Mouse (Mus musculus): ENCODE results near the gene Abcg1.

Gene Abcg1

GRCm38 (mm10) chr17:31128708-31129318, 71.3 kb downstream of the Abcg1 start:
- no peak for DNase-seq (ENCODE audit: low spot score in 2 of 2)

GRCm38 (mm10) chr17:31129452-31129851, 72.0 kb downstream of the Abcg1 start, which contains the start of gene Tff3:
Tff3 (minus strand) TSS chr17:31129646.
- no peak for DNase-seq (ENCODE audit: low spot score in 2 of 2)

DNA sequence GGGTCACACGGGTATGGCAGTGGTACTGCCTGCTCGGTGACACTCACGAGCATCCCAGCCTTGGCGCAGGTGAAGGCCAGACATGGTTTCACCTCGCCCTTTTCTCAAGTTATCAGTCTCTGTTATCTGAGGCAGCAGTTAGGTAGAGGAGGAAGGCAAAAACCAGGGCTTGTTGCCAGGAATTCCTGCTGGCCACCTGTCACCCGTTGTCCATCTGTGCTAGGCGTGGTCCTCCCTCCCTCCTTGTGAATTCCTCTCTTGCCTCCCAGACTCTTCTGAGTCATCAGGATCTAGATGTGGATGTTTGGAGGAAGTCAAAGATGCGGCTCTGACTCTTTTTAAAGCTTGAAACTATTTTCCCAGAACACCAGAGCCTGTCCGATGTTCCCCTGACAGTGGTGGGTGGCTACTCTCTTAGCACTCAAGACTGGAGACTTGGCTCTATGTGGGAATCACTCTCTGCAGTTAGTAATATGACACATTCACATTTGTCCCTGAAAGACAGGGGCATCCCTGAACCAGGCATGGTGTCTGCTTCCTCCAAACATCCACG, 73.9 kb downstream of the Abcg1 start:
- DNase-seq (ENCODE audit: low spot score in 2 of 2) = no peak

GRCm38 (mm10) chr17:31133776-31134175, 76.3 kb downstream of the Abcg1 start:
- DNase-seq (ENCODE audit: low spot score in 2 of 2) = no peak

DNA sequence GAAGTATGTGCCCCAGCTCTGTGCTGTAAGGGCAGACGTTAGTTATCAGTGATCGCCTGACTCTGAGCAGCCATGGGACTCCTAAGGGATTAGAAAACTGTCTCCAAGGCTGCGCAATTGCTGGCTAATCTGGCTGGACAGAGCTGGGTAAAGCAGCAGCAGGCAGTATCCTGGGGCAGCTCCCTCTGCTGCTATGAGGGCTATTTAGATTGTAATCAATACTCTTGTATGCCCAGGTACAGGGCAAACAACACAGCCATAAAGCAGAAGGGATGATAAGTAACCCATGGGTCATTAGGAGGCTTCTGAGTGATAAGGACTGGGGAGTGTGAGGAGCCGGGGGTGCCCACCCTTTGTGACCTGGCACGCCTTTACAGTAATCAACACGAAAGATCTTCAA, 77.4 kb downstream of the Abcg1 start:
- DNase-seq (ENCODE audit: low spot score in 2 of 2) = no peak

- DNase-seq (ENCODE audit: low spot score in 2 of 2) = no peak
Measured at GRCm38 (mm10) chr17:31136291-31136690, 78.8 kb downstream of the Abcg1 start.

DNA sequence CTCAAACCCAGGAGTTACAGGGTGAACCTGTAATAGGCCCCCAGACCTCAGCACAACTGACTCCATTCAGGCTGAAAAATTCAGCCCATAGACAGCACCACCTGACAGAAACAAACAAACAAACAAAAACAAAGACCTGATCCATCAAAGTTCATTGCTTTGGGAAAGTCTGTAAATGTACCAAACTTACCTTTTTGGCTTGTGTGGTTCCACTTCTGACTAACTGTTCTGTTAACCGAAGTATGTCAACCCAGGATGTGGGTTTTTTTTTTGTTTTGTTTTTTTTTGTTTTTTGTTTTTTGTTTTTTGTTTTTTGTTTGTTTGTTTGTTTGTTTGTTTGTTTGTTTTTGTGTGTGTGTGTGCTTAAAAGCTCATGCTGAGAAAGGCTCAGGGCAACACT, 79.3 kb downstream of the Abcg1 start:
- DNase-seq (ENCODE audit: low spot score in 2 of 2) = no peak

DNA sequence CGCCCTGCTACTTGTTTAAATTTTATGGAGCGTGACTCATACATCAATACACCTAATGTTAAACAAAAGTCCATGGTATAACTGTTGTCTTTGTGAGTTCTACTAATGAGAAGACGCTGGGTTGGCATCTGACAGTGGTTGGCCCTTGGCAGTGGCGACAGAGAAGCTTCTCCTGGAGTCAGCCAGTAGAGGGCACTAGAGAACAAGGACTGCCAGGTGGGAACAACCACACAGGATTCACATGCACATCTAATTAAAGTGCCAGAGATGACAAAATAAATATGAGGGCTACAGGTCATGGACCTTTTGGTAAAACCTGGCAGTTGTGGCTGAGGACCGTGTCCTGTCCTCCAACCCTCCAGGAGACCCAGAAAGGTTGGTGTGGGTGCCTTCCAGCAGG, 80.9 kb downstream of the Abcg1 start:
- peak; percentile 68 to 94 for DNase-seq (ENCODE audit: low spot score in 2 of 2)

DNA sequence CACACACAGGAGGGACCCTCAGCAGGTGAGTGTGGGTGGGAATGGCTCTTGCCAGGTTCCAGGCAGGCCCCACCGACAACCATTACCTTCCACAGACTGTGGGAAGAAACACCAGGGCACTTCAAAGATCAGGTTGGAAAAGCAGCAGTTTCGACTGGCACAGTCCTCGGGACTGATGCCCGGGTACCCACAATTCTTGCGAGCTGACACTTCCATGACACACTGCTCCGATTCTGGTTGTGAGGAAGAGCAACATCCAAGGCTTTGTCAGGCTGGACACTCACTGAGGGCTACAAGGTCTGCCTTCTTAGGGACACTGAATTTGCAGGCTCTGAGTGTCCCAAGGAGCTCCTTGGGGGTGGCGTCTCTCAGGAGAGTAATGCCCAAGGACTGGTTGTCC, 84.6 kb downstream of the Abcg1 start:
- no peak for DNase-seq (ENCODE audit: low spot score in 2 of 2)

- no peak for DNase-seq (ENCODE audit: low spot score in 2 of 2)
Measured at GRCm38 (mm10) chr17:31144040-31145037, 86.9 kb downstream of the Abcg1 start, which contains the start of gene Tff2. Tff2 (minus strand) TSS chr17:31144282.

DNA sequence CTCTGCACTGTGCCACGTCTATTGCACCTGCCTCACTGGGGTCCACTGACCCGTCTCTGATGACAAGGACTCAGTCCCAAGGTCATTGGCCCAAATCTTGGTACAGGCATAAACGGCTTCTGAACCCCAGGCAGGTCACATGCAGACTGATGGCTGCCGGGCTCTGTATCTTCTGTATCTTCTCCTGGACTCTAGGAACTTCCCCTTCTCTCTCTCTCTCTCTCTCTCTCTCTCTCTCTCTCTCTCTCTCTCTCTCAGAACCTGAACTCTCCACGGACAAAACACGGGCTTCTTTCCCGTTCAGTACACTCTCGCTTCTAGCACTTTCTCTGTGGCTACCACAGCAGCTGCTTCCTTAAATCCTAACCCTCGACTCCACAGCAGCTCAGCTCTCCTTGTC, 88.5 kb downstream of the Abcg1 start:
- DNase-seq (ENCODE audit: low spot score in 2 of 2) = no peak

DNA sequence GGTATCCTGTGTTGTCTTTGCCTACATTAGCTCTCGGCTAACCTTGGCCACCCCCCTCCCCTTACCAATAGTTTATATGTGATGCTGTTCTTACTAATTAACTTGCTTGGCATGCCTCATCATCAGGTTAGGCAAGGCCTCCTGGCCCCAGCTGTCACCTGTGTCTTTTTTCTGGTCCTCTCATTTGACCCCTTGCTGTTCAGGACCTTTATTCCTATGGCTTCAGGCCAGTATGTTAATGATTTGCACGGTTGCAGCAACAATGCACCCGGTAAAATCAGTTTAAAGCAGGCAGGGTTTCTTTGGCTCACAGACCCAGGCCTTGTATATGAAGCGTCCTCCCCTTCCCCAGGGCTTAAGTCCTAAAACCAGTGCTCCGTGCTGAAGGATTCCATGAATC, 95.0 kb downstream of the Abcg1 start:
- no peak for DNase-seq (ENCODE audit: low spot score in 2 of 2)

DNA sequence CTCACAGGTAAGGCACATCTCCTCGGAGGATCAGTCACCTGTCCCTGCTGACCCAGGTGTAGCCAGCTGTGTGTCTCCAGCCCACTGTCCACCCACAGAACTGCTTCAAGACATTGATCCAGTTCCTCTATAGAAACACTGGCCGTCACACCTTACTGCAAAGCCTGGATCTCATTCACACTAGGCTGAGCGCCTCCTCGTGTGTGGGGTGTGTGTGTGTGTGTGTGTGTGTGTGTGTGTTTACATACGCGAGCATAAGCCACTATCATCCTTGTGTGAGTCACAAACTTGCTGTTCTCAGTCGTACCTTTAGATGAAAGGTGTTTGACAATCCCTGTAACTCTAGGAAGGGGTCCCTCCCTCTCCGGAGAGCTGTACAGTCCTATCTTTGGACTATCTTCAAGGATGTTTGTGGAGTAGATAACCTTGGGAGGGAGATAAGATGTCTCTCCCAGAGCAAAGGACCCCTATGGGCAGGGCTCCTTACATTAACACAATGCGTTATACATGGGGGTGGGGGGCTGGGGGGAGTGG, 95.6 kb downstream of the Abcg1 start:
- no peak for DNase-seq (ENCODE audit: low spot score in 2 of 2)

GRCm38 (mm10) chr17:31153785-31154184, 96.3 kb downstream of the Abcg1 start:
- peak in 1 of 2 experiments; percentile 24 for DNase-seq (ENCODE audit: low spot score in 2 of 2)

GRCm38 (mm10) chr17:31157921-31158320, 100.4 kb downstream of the Abcg1 start:
- DNase-seq (ENCODE audit: low spot score in 2 of 2) = no peak

DNA sequence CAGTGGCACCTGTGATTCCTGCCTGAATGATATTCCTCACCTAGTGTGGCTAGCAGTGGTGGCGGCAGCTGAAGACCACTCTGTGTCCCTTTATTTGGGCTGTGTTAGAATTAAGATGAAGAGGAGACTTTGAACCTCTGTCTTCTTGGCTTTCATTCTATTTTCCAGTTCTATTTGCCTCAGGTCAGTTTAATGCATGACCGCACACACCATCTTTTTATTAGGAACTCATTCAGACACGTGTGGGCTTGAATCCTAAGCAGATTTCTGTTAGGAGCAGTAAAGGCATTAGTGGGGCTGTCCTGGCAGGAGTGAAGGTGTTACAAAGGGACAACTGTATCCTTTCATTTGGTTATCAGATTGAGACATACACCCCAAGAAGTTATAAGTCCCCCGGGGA, 102.8 kb downstream of the Abcg1 start:
- DNase-seq (ENCODE audit: low spot score in 2 of 2) = no peak

DNA sequence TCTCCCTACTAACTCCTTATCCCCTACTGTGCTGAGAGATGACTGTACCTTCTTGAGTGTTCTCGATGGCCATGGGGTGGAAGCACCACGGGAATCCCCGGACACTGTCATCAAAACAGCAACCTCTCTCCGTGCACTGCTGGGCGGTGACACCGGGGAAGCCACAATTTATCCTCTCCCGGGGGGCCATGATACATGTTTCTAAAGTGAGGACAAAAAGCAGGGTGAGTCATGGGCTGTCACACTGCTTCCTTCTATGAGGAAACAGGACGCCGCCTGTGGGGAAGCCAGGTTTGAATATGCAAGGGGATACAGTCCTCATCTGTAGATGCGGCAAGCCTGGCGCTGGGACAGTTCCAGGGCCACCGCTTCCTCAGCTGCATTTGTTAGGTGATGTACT, 105.1 kb downstream of the Abcg1 start:
- DNase-seq (ENCODE audit: low spot score in 2 of 2) = peak in 1 of 2 experiments; percentile 17

- peak; percentile 72 to 80 for DNase-seq (ENCODE audit: low spot score in 2 of 2)
Measured at GRCm38 (mm10) chr17:31163821-31164220, 106.3 kb downstream of the Abcg1 start.

DNA sequence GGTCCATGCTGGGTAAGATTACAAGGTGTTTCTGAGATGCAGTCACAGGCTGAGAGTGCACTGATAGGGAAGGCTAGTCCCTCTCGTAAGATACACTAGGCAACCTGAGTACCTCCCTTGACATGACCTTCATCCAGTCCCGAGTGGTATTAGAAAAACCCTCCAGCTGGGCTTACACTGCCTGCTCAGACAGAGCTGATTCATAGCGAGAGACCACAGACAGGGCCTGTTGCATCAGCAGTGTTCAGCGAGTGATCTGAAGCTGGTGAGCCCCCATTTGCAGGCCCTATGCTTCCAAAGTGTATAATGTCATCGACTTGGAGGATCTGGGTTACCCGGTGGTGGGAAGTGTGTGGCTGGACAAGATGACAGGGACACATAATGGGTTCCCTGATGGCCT, 107.7 kb downstream of the Abcg1 start, which contains the start of gene Tff1:
TSS of gene Tff1 (minus strand) at position 151 of the 400 bp plus-strand sequence.
- DNase-seq (ENCODE audit: low spot score in 2 of 2) = no peak
